Mouse (Mus musculus) CH12.LX (cell line): ENCODE results near the gene Rtn2. TPM values are rescaled to one million over a fixed set of nuclear protein-coding genes. Genes with fewer than 3 reads are reported as not detected.

Experiments used
- DNase-seq: peaks from one replicate; pipeline ENCODE4 v3.0.0-alpha.2; 2013; ENCODE audit errors: extremely low read depth
- H3K27ac ChIP-seq: 2 replicates; pipeline ENCODE4 v1.5.1; 2012; ENCODE audit warnings: low read depth, mild to moderate bottlenecking, control low read depth, moderate library complexity; ENCODE audit not compliant: insufficient read depth
- H3K27me3 ChIP-seq: replicated peaks from 2 replicates; pipeline ENCODE3; 2012; ENCODE audit warnings: inconsistent platforms
- H3K36me3 ChIP-seq, 2 experiments: replicated peaks in 1 of 2; 2 replicates each; pipeline versions ENCODE3 to v1.6.1; 2012; ENCODE audit warnings: inconsistent platforms in 1 of 2, low read length in 1 of 2, mild to moderate bottlenecking in 1 of 2, mixed read lengths in 1 of 2, moderate library complexity in 1 of 2; ENCODE audit not compliant: control insufficient read depth in 1 of 2, insufficient read depth in 1 of 2
- H3K4me1 ChIP-seq, 2 experiments: 2 replicates each; pipeline ENCODE4 v1.6.1; 2012; ENCODE audit warnings: inconsistent platforms in 1 of 2, moderate library complexity in 1 of 2; ENCODE audit not compliant: insufficient read depth in 2 of 2, control insufficient read depth in 1 of 2
- H3K4me2 ChIP-seq: 2 replicates; pipeline ENCODE4 v1.6.1; 2012; ENCODE audit warnings: low read depth, mild to moderate bottlenecking, control low read depth; ENCODE audit not compliant: poor library complexity, insufficient read depth, severe bottlenecking
- H3K4me3 ChIP-seq, 3 experiments: fragments of 150-350 bp in 1 of 3; sonication (generic) in 1 of 3; replicated peaks in 1 of 3; 2 replicates each; pipeline versions ENCODE3 to v1.5.1; 2011 to 2012; ENCODE audit warnings: low read depth in 2 of 3, low read length in 2 of 3, mild to moderate bottlenecking in 2 of 3, moderate library complexity in 2 of 3, control low read depth in 1 of 3, improper control_type of control experiment in 1 of 3, inconsistent platforms in 1 of 3, mixed read lengths in 1 of 3; ENCODE audit not compliant: poor library complexity in 1 of 3
- H3K79me2 ChIP-seq: replicated peaks from 2 replicates; pipeline ENCODE4 v1.6.1; 2012; ENCODE audit warnings: mild to moderate bottlenecking, moderate library complexity; ENCODE audit not compliant: control insufficient read depth, poor library complexity, insufficient read depth, severe bottlenecking; ENCODE audit errors: extremely low read depth
- H3K9ac ChIP-seq: 2 replicates; pipeline ENCODE4 v1.6.1; 2012; ENCODE audit warnings: low read depth, mild to moderate bottlenecking, control low read depth, moderate library complexity; ENCODE audit not compliant: insufficient read depth
- H3K9me3 ChIP-seq: replicated peaks from 2 replicates; pipeline ENCODE3; 2012; ENCODE audit warnings: low read length, inconsistent platforms, mixed read lengths
- CHD1 ChIP-seq: IDR thresholded peaks from 2 replicates; pipeline ENCODE4 v1.6.1; 2012; ENCODE audit warnings: low read depth, low read length, improper control_type of control experiment, inconsistent platforms
- CHD2 ChIP-seq: IDR thresholded peaks from 2 replicates; pipeline ENCODE4 v1.6.1; 2011; ENCODE audit warnings: low read length, improper control_type of control experiment
- CTCF ChIP-seq, 2 experiments: IDR thresholded peaks in 1 of 2; conservative IDR thresholded peaks in 1 of 2; 2 replicates each; pipeline ENCODE4 v1.5.1; 2011 to 2012; ENCODE audit warnings: low read depth in 2 of 2, low read length in 2 of 2, improper control_type of control experiment in 1 of 2, inconsistent platforms in 1 of 2, mild to moderate bottlenecking in 1 of 2, moderate library complexity in 1 of 2
- E2F4 ChIP-seq: IDR thresholded peaks from 2 replicates; pipeline ENCODE4 v1.6.1; 2011; ENCODE audit warnings: low read depth, low read length, improper control_type of control experiment; ENCODE audit not compliant: insufficient replicate concordance
- ELF1 ChIP-seq: IDR thresholded peaks from 2 replicates; pipeline ENCODE4 v1.6.1; 2014; ENCODE audit warnings: low read depth, mild to moderate bottlenecking, inconsistent platforms, low read length, improper control_type of control experiment
- EP300 ChIP-seq: IDR thresholded peaks from 2 replicates; pipeline ENCODE4 v1.6.1; 2011; ENCODE audit warnings: low read length, improper control_type of control experiment
- GABPA ChIP-seq: IDR thresholded peaks from 2 replicates; pipeline ENCODE4 v1.6.1; 2012; ENCODE audit warnings: low read depth, low read length, improper control_type of control experiment, inconsistent platforms; ENCODE audit not compliant: insufficient replicate concordance
- KAT2A ChIP-seq: IDR thresholded peaks from 2 replicates; pipeline ENCODE4 v1.6.1; 2012; ENCODE audit warnings: low read length, improper control_type of control experiment, inconsistent platforms; ENCODE audit not compliant: insufficient replicate concordance
- MAFK ChIP-seq: IDR thresholded peaks from 2 replicates; pipeline ENCODE4 v1.6.1; 2011; ENCODE audit warnings: low read length, improper control_type of control experiment; ENCODE audit not compliant: insufficient replicate concordance
- MAX ChIP-seq: IDR thresholded peaks from 2 replicates; pipeline ENCODE4 v1.6.1; 2011; ENCODE audit warnings: low read length, improper control_type of control experiment
- MAZ ChIP-seq: IDR thresholded peaks from 2 replicates; pipeline ENCODE4 v1.6.1; 2012; ENCODE audit warnings: low read depth, mild to moderate bottlenecking, inconsistent platforms, low read length, improper control_type of control experiment, moderate library complexity
- NRF1 ChIP-seq: IDR thresholded peaks from 2 replicates; pipeline ENCODE4 v1.6.1; 2014; ENCODE audit warnings: low read depth, mild to moderate bottlenecking, inconsistent platforms, low read length, improper control_type of control experiment, moderate library complexity
- POLR2AphosphoS2 ChIP-seq: IDR thresholded peaks from 2 replicates; pipeline ENCODE4 v1.6.1; 2011; ENCODE audit warnings: low read depth, low read length, improper control_type of control experiment
- RAD21 ChIP-seq: IDR thresholded peaks from 2 replicates; pipeline ENCODE4 v1.6.1; 2011; ENCODE audit warnings: low read depth, mild to moderate bottlenecking, low read length, improper control_type of control experiment, moderate library complexity
- RCOR1 ChIP-seq: conservative IDR thresholded peaks from 2 replicates; pipeline ENCODE4 v1.6.1; 2012; ENCODE audit warnings: low read depth, mild to moderate bottlenecking, inconsistent platforms, low read length, improper control_type of control experiment
- SIN3A ChIP-seq: IDR thresholded peaks from 2 replicates; pipeline ENCODE4 v1.6.1; 2012; ENCODE audit warnings: low read length, improper control_type of control experiment, inconsistent platforms
- SMC3 ChIP-seq: IDR thresholded peaks from 2 replicates; pipeline ENCODE4 v1.6.1; 2011; ENCODE audit warnings: low read depth, low read length, improper control_type of control experiment
- TCF12 ChIP-seq: IDR thresholded peaks from 2 replicates; pipeline ENCODE4 v1.6.1; 2014; ENCODE audit warnings: low read depth, mild to moderate bottlenecking, inconsistent platforms, low read length, improper control_type of control experiment
- UBTF ChIP-seq: IDR thresholded peaks from 2 replicates; pipeline ENCODE4 v1.6.1; 2012; ENCODE audit warnings: low read depth, mild to moderate bottlenecking, inconsistent platforms, low read length, improper control_type of control experiment, moderate library complexity
- USF2 ChIP-seq: conservative IDR thresholded peaks from 2 replicates; pipeline ENCODE4 v1.6.1; 2011; ENCODE audit warnings: low read depth, low read length, improper control_type of control experiment
- dilution Hi-C: fragments of 300-500 bp; cut with MboI; formaldehyde crosslinking; loops from 2 replicates; pipeline ENCODE4 v1.14.3; 2020; ENCODE audit warnings: low sequenced_read_pairs; ENCODE audit not compliant: extremely low pct_unique_long_range_greater_than_20kb, extremely low pct_ligation_motif_present
- in situ Hi-C: fragments of 300-500 bp; cut with MboI; formaldehyde crosslinking; loops from 3 replicates; pipeline ENCODE4 v1.14.3; 2019; ENCODE audit warnings: low sequenced_read_pairs, low pct_ligation_motif_present, low pct_unique_long_range_greater_than_20kb, mixed read lengths
- polyA plus RNA-seq: library from polyadenylated mRNA; unstranded; fragments of >175 nt; gene quantifications from 2 replicates; pipeline ENCODE4 v1.2.1, GENCODE M21; 2012; ENCODE audit warnings: low read depth; ENCODE audit not compliant: insufficient read length
- total RNA-seq, 2 experiments: library from RNA; depleted of rRNA; stranded (reverse); fragments of 300-350 nt in 1 of 2; fragments of >200 nt in 1 of 2; gene quantifications; 2 replicates each; pipeline ENCODE4 v1.2.3; 2012 to 2014

Rtn2 gene
- total and polyA plus RNA-seq, 3 experiments, result 0.56 to 0.76 (median 0.72) TPM

DNA sequence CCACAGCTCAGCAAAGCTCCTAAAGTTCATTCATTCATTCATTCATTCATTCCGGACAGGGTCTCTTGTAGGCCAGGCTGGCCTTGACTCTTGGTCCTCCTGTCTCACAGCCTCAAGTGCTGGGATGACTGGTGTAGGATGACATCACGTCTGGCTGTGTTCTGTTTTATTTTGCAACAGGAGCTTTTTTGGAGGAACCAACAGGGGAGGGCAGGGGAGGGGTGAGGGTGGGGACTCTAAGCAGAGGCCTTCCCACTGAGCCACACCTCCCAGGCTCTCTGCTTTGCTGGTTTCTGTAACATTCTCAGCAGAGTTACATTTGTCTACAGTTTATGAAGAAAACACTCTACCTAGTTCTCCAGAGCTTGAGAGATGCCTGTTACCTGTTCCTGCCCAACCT, 55.6 kb downstream of the Rtn2 start:
- H3K4me1 ChIP-seq, result peaks cover 13 to 35% of the 10 kb centered on the region in 2 experiments
- H3K4me2 ChIP-seq, result no peak overlapping the region
- dilution Hi-C loops (no loop called here), in situ Hi-C loops (no loop called here)
- no peak overlapping the region for H3K27ac ChIP-seq
- DNase-seq, result no peak
- no peaks in the 10 kb centered on the region for H3K9me3 ChIP-seq
- H3K27me3 ChIP-seq, result peaks cover 22% of the 10 kb centered on the region
- H3K9ac ChIP-seq, result no peak overlapping the region
- no peaks in the 10 kb centered on the region for H3K79me2 ChIP-seq
- TF ChIP-seq POLR2AphosphoS2 (no peak), TCF12 (no peak), RCOR1 (no peak), CTCF (conservative IDR thresholded peaks at IDR 0.05 in 1 of 2, IDR thresholded peaks at IDR 0.05 in 1 of 2; ENCODE audit: low read depth in 2 of 2, low read length in 2 of 2) (no peak), EP300 (no peak), GABPA (no peak), MAZ (no peak), MAX (no peak), SIN3A (no peak), MAFK (no peak), NRF1 (no peak), USF2 (no peak), CHD2 (no peak), RAD21 (no peak)
- peaks cover 0 to 3% of the 10 kb centered on the region in 2 experiments for H3K36me3 ChIP-seq
- H3K4me3 ChIP-seq, result no peak overlapping the region

DNA sequence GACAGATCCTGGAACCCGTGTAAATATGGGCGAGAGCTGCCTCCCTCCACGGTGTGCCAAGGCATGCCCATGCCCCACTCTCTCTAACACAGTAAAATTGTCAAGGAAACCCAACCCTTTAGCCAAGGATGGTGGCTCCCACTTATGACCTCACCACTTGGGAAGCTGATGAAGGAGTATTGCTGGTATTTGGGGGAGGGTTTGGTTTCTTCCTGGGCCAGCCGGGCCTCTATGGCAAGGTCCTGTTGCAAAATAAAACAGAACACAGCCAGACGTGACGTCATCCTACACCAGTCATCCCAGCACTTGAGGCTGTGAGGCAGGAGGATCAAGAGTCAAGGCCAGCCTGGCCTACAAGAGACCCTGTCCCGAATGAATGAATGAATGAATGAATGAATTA, 56.2 kb downstream of the Rtn2 start:
- Histone ChIP-seq H3K27ac (no peak overlapping the region), H3K9ac (no peak overlapping the region), H3K36me3 (peaks cover 0 to 3% of the 10 kb centered on the region in 2 experiments), H3K4me2 (no peak overlapping the region), H3K9me3 (no peaks in the 10 kb centered on the region), H3K4me1 (peaks cover 13 to 39% of the 10 kb centered on the region in 2 experiments), H3K79me2 (no peaks in the 10 kb centered on the region)
- no peak for DNase-seq
- dilution Hi-C loops, result no loop called here
- in situ Hi-C loops, result no loop called here
- TF ChIP-seq RCOR1 (no peak), CHD1 (no peak), UBTF (no peak), ELF1 (no peak), USF2 (no peak), MAFK (no peak), SMC3 (no peak), KAT2A (no peak), CHD2 (no peak), GABPA (no peak), E2F4 (no peak), SIN3A (no peak), RAD21 (no peak)
- TF ChIP-seq, all 38 proteins: peak for 0
- Histone ChIP-seq H3K4me3 (no peak overlapping the region), H3K27me3 (peaks cover 22% of the 10 kb centered on the region)
